Mouse (Mus musculus) heart, adult 2 months (tissue): ENCODE results near the gene Spsb1.

Experiments used
- CTCF ChIP-seq: fragments of 200-600 bp; IDR thresholded peaks from 2 replicates; pipeline ENCODE4 v1.8.1; 2022; ENCODE audit warnings: antibody characterized with exemption, mild to moderate bottlenecking, moderate library complexity
- EP300 ChIP-seq: fragments of 200-500 bp; IDR thresholded peaks from 2 replicates; pipeline ENCODE4 v1.6.1; 2011; ENCODE audit warnings: low read depth, low read length, control low read depth; ENCODE audit not compliant: insufficient read depth
- POLR2A ChIP-seq: fragments of 200-500 bp; IDR thresholded peaks from 2 replicates; pipeline ENCODE4 v1.6.1; 2011; ENCODE audit warnings: mild to moderate bottlenecking, low read depth, low read length, control low read depth; ENCODE audit not compliant: insufficient read depth

GRCm38 (mm10) chr4:149975291-149975690 lies 20.4 kb upstream of the Spsb1 start:
- TF ChIP-seq CTCF = no peak
- no peak for TF ChIP-seq POLR2A
- TF ChIP-seq EP300 = no peak
